Mouse (Mus musculus) brain, embryonic 14.5 days (tissue): Measurements from ENCODE around the gene Treml1. TPM values are rescaled to one million over a fixed set of nuclear protein-coding genes. Genes with fewer than 3 reads are reported as not detected.

Experiments
- DNase-seq: peaks from one replicate; pipeline ENCODE4 v3.0.0-alpha.2; 2011; ENCODE audit warnings: low read depth
- CTCF ChIP-seq: fragments of 200-500 bp; IDR thresholded peaks from 2 replicates; pipeline ENCODE4 v1.5.1; 2012; ENCODE audit warnings: inconsistent platforms, mild to moderate bottlenecking, moderate library complexity, borderline replicate concordance; ENCODE audit not compliant: insufficient read depth, insufficient read length; ENCODE audit errors: extremely low read depth
- POLR2A ChIP-seq: fragments of 200-500 bp; IDR thresholded peaks from 2 replicates; pipeline ENCODE4 v1.6.1; 2012; ENCODE audit warnings: mild to moderate bottlenecking, inconsistent platforms, borderline replicate concordance; ENCODE audit not compliant: poor library complexity, insufficient read depth, insufficient read length, severe bottlenecking; ENCODE audit errors: extremely low read depth
- polyA plus RNA-seq: library from polyadenylated mRNA; depleted of rRNA; stranded (reverse); fragments of >200 nt; gene quantifications from 2 replicates; pipeline ENCODE4 v1.2.3, GENCODE M21; 2012; rRNA removed

The Treml1 gene
- polyA plus RNA-seq, 1 experiment: 1.0 TPM

DNA sequence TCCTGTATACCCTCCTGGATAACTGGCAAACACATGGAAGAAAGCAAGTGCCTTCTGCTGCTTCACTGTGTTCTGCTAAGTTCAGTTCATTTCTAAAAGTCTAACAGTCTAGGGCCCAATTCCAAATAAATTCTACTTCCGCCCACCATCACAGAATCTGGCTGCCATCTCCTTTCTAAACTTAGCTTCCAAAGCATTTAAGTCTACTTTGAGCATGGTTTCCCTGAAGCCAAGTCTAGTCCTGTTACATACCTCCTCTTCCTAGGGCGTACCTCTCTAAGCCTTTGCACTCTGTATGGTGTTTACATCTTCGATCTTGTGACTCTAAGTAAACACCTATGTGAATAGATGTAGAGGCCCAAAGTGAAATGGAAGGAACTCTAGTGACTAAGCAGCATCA lies 32.9 kb downstream of the Treml1 start:
- DNase-seq: no peak

GRCm38 (mm10) chr17:48401710-48402109 lies 42.0 kb downstream of the Treml1 start:
- DNase-seq: no peak
- TF ChIP-seq CTCF (no peak), POLR2A (no peak)

More for the DNA sequence above, 32.9 kb downstream of the Treml1 start:
- TF ChIP-seq CTCF (no peak), POLR2A (no peak)

GRCm38 (mm10) chr17:48402751-48403150 lies 43.0 kb downstream of the Treml1 start:
- no peak for DNase-seq
- no peak for TF ChIP-seq POLR2A
- TF ChIP-seq CTCF: no peak

DNA sequence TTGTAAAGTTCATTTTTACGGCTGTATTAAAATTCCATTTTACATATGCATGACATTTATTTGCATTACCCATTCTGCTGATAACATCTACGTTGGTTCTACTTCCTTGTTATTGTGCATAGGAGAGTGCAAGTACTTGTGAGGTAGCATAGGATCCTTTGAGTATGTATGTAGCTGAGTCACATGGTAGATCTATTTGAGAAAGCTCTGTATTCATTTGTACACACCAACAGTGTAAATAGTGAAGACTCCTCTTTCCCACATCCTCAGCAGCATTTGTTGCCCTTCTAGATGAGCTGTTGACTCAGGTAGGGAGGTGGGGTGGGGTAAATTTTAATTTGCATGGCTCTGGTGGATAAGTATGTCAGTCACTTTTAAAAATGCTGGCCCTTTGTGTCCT lies 44.1 kb downstream of the Treml1 start:
- TF ChIP-seq CTCF: no peak
- no peak for TF ChIP-seq POLR2A
- no peak for DNase-seq

DNA sequence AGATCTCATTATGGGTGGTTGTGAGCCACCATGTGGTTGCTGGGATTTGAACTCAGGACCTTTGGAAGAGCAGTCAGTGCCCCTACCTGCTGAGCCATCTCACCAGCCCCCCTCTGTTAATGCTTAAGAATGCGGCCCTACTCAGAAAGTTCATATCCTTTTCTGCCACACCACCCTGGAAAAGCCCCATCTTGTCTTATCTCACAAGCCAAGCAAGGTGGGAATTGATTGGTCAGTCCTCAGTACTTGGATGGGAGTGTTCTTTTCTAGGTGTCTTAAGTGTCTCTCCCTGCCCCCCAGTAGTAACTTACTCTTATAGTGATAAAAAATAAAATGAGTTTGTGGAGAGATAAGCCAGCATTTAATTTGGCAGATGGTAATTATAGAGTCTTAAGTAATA lies 45.0 kb downstream of the Treml1 start:
- no peak for TF ChIP-seq POLR2A
- TF ChIP-seq CTCF: no peak
- no peak for DNase-seq

DNA sequence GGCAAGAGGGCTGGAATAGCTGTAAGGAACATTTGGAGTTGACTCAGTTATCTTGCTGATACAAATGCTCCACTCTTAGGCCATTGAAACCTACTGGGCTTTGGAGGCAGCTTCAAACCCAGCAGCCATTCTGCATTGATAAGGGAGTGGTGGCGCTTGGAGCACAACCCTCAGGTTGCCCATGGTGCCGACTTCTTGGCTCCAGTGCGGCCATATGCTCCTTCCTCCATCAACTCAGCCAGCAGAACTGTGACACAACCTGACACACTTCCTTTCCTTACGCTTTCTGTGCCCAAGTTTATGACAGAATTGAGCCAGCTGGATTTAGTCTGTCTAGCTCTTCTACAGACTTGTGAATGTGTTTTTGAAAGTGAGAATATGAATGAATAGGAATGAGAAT lies 47.4 kb downstream of the Treml1 start:
- DNase-seq: peak; percentile 32
- no peak for TF ChIP-seq POLR2A
- no peak for TF ChIP-seq CTCF

- TF ChIP-seq CTCF: no peak
- no peak for DNase-seq
Measured at GRCm38 (mm10) chr17:48407910-48408525, 48.3 kb downstream of the Treml1 start.

DNA sequence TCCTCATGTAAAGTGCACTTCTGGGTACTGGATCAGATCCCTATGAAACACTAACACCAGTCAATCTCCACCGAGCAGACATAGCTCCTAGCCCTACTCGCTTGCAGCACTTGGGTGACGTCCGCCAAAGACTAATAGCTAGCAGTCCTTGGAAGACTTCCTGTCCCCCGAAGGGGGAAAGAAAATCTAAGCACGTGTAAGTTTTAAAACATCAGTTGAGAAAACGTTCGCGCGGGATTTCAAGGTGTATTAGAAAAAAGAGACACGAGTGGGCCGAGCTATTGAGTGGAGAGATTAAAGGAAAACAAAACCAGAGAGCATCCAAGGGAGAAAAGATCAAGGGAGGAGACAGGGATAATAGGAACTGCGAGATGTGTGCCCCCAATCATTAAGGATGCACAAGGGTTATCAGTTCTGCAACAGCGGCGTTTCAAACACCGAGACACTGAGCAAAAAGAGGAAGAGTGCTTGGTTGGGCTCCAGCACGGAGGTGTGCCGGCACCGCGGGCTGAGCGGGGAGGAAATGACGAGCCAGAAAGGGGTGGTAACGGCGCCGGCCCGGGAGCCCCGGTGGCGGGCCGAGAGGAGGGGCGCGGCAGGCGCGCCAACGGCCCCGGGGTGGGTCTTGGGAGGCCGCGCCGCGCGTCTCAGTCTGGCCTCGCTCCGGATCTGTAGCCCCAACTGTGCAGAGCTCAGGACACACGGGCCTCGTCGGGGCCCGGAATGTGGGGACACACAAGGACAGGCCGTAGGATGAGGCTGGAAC lies 49.0 kb downstream of the Treml1 start:
- peak; percentile 63 for TF ChIP-seq POLR2A
- TF ChIP-seq CTCF: no peak
- DNase-seq: peak; percentile 78

DNA sequence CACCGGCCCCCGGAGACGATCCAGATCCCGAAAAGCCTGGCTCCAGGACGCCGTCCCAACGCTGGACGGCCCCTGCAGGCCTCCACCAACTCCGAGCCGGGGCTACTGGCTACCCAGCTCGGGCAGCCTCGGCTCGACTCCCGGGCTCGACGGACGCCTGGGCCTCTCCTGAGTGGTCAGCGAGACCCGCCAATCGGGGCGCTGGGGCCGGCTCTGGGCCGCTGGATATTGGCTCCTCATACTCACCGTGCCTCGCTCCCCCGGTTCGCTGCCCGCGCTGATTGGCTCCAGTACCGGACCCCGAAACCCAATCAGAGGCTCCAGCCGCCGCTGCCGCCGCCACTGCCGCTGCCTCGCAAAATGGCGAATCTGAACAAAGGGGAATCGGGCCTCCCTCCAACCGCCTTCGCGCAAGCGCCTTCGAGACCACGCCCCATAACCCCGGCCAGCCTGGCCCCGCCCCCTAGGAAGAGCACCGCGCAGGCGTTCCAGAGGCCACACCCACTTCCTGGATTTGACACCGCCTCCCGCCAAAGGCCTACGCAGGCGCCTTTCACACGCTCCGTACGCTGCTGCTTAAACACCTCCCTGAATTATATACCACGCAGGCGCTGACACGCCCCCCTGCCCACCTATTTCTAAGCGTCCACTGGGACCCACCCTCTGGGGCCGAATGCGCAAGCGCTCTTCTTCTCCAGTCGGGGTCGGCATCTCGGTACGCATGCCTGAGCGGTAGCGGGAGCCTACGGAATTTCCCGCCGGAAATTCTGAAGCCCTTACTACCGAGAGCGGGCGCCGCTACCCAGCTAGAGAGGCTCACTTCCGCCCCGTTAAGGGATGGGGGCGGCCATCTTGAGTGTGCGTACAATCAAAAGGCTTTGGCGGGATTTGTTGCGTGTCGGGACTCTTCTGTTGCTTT lies 49.9 kb downstream of the Treml1 start, which contains the start of the genes Nfya and Oard1:
Nfya (minus strand) TSS at position 527 of the 919 bp plus-strand sequence.
Oard1 (plus strand) TSS at position 635 of the 919 bp plus-strand sequence.
- TF ChIP-seq CTCF: no peak
- peak; percentile 92 for TF ChIP-seq POLR2A
- DNase-seq: peak; percentile 100

- TF ChIP-seq POLR2A: no peak
- no peak for TF ChIP-seq CTCF
- DNase-seq: peak; percentile 76
Measured at GRCm38 (mm10) chr17:48410299-48410785, 50.6 kb downstream of the Treml1 start.

- TF ChIP-seq CTCF: no peak
- no peak for TF ChIP-seq POLR2A
Measured at GRCm38 (mm10) chr17:48411241-48411640, 51.5 kb downstream of the Treml1 start.

GRCm38 (mm10) chr17:48416011-48416410 lies 56.3 kb downstream of the Treml1 start:
- DNase-seq: no peak
- TF ChIP-seq POLR2A (no peak), CTCF (no peak)

More at GRCm38 (mm10) chr17:48411241-48411640, 51.5 kb downstream of the Treml1 start:
- DNase-seq: peak; percentile 34

Other genes starting within 250 kb of the Treml1 start
- gene 9830107B12Rik, start 213.6 kb upstream of the Treml1 start, polyA plus RNA-seq: not detected in 2 replicates
- gene A530064D06Rik, start 192.6 kb upstream of the Treml1 start, polyA plus RNA-seq: 0.05 and 0.16 TPM in 2 replicates
- not detected in 2 replicates for gene Trem1, start 127.1 kb upstream of the Treml1 start, polyA plus RNA-seq
- 0.08 TPM in 1 of 2 replicates, not detected in the other for gene Trem3, start 112.1 kb upstream of the Treml1 start, polyA plus RNA-seq
- 0.05 TPM in 1 of 2 replicates, not detected in the other for gene Treml4, start 95.6 kb upstream of the Treml1 start, polyA plus RNA-seq
- gene Treml2, start 60.4 kb upstream of the Treml1 start, polyA plus RNA-seq: 0.19 and 0.42 TPM in 2 replicates
- 0.06 and 0.26 TPM in 2 replicates for gene B430306N03Rik, start 43.8 kb upstream of the Treml1 start, polyA plus RNA-seq
- 5.4 and 5.6 TPM in 2 replicates for gene Trem2, start 13.5 kb upstream of the Treml1 start, polyA plus RNA-seq
- gene Nfya, start 50.0 kb downstream of the Treml1 start, polyA plus RNA-seq: 99.1 and 121 TPM in 2 replicates
- 24.1 and 32.8 TPM in 2 replicates for gene Oard1, start 50.1 kb downstream of the Treml1 start, polyA plus RNA-seq
- 0.26 and 0.36 TPM in 2 replicates for gene Apobec2, start 73.0 kb downstream of the Treml1 start, polyA plus RNA-seq
- 6.5 and 8.2 TPM in 2 replicates for gene Tspo2, start 91.6 kb downstream of the Treml1 start, polyA plus RNA-seq
- gene Unc5cl, start 95.0 kb downstream of the Treml1 start, polyA plus RNA-seq: 0.14 TPM in 2 replicates